Mouse (Mus musculus): ENCODE data around the gene Dbnl. TPM values are rescaled to one million over a fixed set of nuclear protein-coding genes. Genes with fewer than 3 reads are reported as not detected.

The Dbnl gene
- polyA plus RNA-seq, 1 experiment: 71.0 TPM

GRCm38 (mm10) chr11:5761820-5762632 is 26.3 kb upstream of the Dbnl start, which contains the start of gene Urgcp:
TSS of gene Urgcp (minus strand) at chr11:5762376.
- H3K79me2 ChIP-seq (ENCODE audit: control insufficient read depth, insufficient read depth): peaks cover 17% of the 10 kb centered on the region
- no peaks in the 10 kb centered on the region for H3K27me3 ChIP-seq (ENCODE audit: control insufficient read depth, insufficient read depth, insufficient read length)
- peak within 1 kb of the TSS; percentile 75 for H3K4me3 ChIP-seq
- peak within 1 kb of the TSS; percentile 89 for H3K4me2 ChIP-seq (ENCODE audit: low read depth)
- TF ChIP-seq MYOD1 (IDR thresholded peaks at IDR 0.05; ENCODE audit: control insufficient read depth in 1 of 3, insufficient read length in 2 of 3, low read depth in 2 of 3): no peak
- TF ChIP-seq E2F4 (IDR thresholded peaks at IDR 0.05; ENCODE audit: insufficient read depth): no peak
- TF ChIP-seq TCF12 (IDR thresholded peaks at IDR 0.05; ENCODE audit: insufficient read depth, poor library complexity, severe bottlenecking): no peak
- peak; percentile 91 for TF ChIP-seq POLR2AphosphoS2 (IDR thresholded peaks at IDR 0.05; ENCODE audit: insufficient read length, low read depth)
- no peak for TF ChIP-seq CEBPB (IDR thresholded peaks at IDR 0.05; ENCODE audit: insufficient read depth, poor library complexity, severe bottlenecking)
- TF ChIP-seq USF1 (IDR thresholded peaks at IDR 0.05; ENCODE audit: low read depth): peak; percentile 91
- peak; percentile 14 for TF ChIP-seq REST (IDR thresholded peaks at IDR 0.05; ENCODE audit: insufficient read depth, insufficient read length)
- peak in 2 of 3 experiments; percentile 11 to 47 for TF ChIP-seq MYOG (IDR thresholded peaks at IDR 0.05; ENCODE audit: control insufficient read depth in 1 of 3, insufficient read depth in 1 of 3, insufficient read length in 2 of 3, low read depth in 2 of 3)
- TF ChIP-seq SRF (IDR thresholded peaks at IDR 0.05; ENCODE audit: control insufficient read depth, insufficient read length, low read depth): no peak
- TF ChIP-seq POLR2A (IDR thresholded peaks at IDR 0.05; ENCODE audit: insufficient read length, low read depth): peak; percentile 86
- TF ChIP-seq TCF3 (IDR thresholded peaks at IDR 0.05; ENCODE audit: insufficient read length, low read depth): no peak
- TF ChIP-seq MAX (IDR thresholded peaks at IDR 0.05; ENCODE audit: low read depth): no peak
- no peaks in the 10 kb centered on the region for H3K36me3 ChIP-seq (ENCODE audit: control insufficient read depth, insufficient read depth)
- peak within 1 kb of the TSS; percentile 71 for H3ac ChIP-seq (ENCODE audit: control insufficient read depth, insufficient read length)

GRCm38 (mm10) chr11:5762633-5762982 is 25.7 kb upstream of the Dbnl start:
- Histone ChIP-seq H3ac (ENCODE audit: control insufficient read depth, insufficient read length) (peak overlapping the region; percentile 71), H3K4me3 (peak overlapping the region; percentile 75), H3K79me2 (ENCODE audit: control insufficient read depth, insufficient read depth) (peaks cover 17% of the 10 kb centered on the region), H3K4me2 (ENCODE audit: low read depth) (peak overlapping the region; percentile 89), H3K27me3 (ENCODE audit: control insufficient read depth, insufficient read depth, insufficient read length) (no peaks in the 10 kb centered on the region), H3K36me3 (ENCODE audit: control insufficient read depth, insufficient read depth) (no peaks in the 10 kb centered on the region)
- TF ChIP-seq POLR2AphosphoS2 (IDR thresholded peaks at IDR 0.05; ENCODE audit: insufficient read length, low read depth) (no peak), MYOG (IDR thresholded peaks at IDR 0.05; ENCODE audit: control insufficient read depth in 1 of 3, insufficient read depth in 1 of 3, insufficient read length in 2 of 3, low read depth in 2 of 3) (no peak), TCF12 (IDR thresholded peaks at IDR 0.05; ENCODE audit: insufficient read depth, poor library complexity, severe bottlenecking) (no peak), SRF (IDR thresholded peaks at IDR 0.05; ENCODE audit: control insufficient read depth, insufficient read length, low read depth) (no peak), USF1 (IDR thresholded peaks at IDR 0.05; ENCODE audit: low read depth) (no peak), E2F4 (IDR thresholded peaks at IDR 0.05; ENCODE audit: insufficient read depth) (no peak), POLR2A (IDR thresholded peaks at IDR 0.05; ENCODE audit: insufficient read length, low read depth) (no peak), TCF3 (IDR thresholded peaks at IDR 0.05; ENCODE audit: insufficient read length, low read depth) (no peak), CEBPB (IDR thresholded peaks at IDR 0.05; ENCODE audit: insufficient read depth, poor library complexity, severe bottlenecking) (no peak), REST (IDR thresholded peaks at IDR 0.05; ENCODE audit: insufficient read depth, insufficient read length) (no peak), MAX (IDR thresholded peaks at IDR 0.05; ENCODE audit: low read depth) (no peak), MYOD1 (IDR thresholded peaks at IDR 0.05; ENCODE audit: control insufficient read depth in 1 of 3, insufficient read length in 2 of 3, low read depth in 2 of 3) (no peak)

- no peak overlapping the region for H3K4me2 ChIP-seq (ENCODE audit: low read depth)
- no peak overlapping the region for H3ac ChIP-seq (ENCODE audit: control insufficient read depth, insufficient read length)
- peaks cover 10% of the 10 kb centered on the region for H3K36me3 ChIP-seq (ENCODE audit: control insufficient read depth, insufficient read depth)
- H3K4me3 ChIP-seq: no peak overlapping the region
- H3K27me3 ChIP-seq (ENCODE audit: control insufficient read depth, insufficient read depth, insufficient read length): no peaks in the 10 kb centered on the region
- H3K79me2 ChIP-seq (ENCODE audit: control insufficient read depth, insufficient read depth): peaks cover 15% of the 10 kb centered on the region
- no peak for TF ChIP-seq POLR2AphosphoS2 (IDR thresholded peaks at IDR 0.05; ENCODE audit: insufficient read length, low read depth)
- no peak for TF ChIP-seq REST (IDR thresholded peaks at IDR 0.05; ENCODE audit: insufficient read depth, insufficient read length)
- TF ChIP-seq CEBPB (IDR thresholded peaks at IDR 0.05; ENCODE audit: insufficient read depth, poor library complexity, severe bottlenecking): no peak
- no peak for TF ChIP-seq SRF (IDR thresholded peaks at IDR 0.05; ENCODE audit: control insufficient read depth, insufficient read length, low read depth)
- no peak for TF ChIP-seq TCF12 (IDR thresholded peaks at IDR 0.05; ENCODE audit: insufficient read depth, poor library complexity, severe bottlenecking)
- TF ChIP-seq E2F4 (IDR thresholded peaks at IDR 0.05; ENCODE audit: insufficient read depth): no peak
These were observed 22.3 kb upstream of the Dbnl start for GRCm38 (mm10) chr11:5766019-5766418.

- H3K79me2 ChIP-seq (ENCODE audit: control insufficient read depth, insufficient read depth): no peaks in the 10 kb centered on the region
- H3K36me3 ChIP-seq (ENCODE audit: control insufficient read depth, insufficient read depth): no peaks in the 10 kb centered on the region
- H3K27me3 ChIP-seq (ENCODE audit: control insufficient read depth, insufficient read depth, insufficient read length): no peaks in the 10 kb centered on the region
- no peak overlapping the region for H3K4me3 ChIP-seq
- no peak overlapping the region for H3ac ChIP-seq (ENCODE audit: control insufficient read depth, insufficient read length)
- TF ChIP-seq POLR2AphosphoS2 (IDR thresholded peaks at IDR 0.05; ENCODE audit: insufficient read length, low read depth) (no peak), E2F4 (IDR thresholded peaks at IDR 0.05; ENCODE audit: insufficient read depth) (no peak), TCF3 (IDR thresholded peaks at IDR 0.05; ENCODE audit: insufficient read length, low read depth) (no peak), MYOD1 (IDR thresholded peaks at IDR 0.05; ENCODE audit: control insufficient read depth in 1 of 3, insufficient read length in 2 of 3, low read depth in 2 of 3) (no peak), MAX (IDR thresholded peaks at IDR 0.05; ENCODE audit: low read depth) (no peak), MYOG (IDR thresholded peaks at IDR 0.05; ENCODE audit: control insufficient read depth in 1 of 3, insufficient read depth in 1 of 3, insufficient read length in 2 of 3, low read depth in 2 of 3) (no peak), REST (IDR thresholded peaks at IDR 0.05; ENCODE audit: insufficient read depth, insufficient read length) (no peak), USF1 (IDR thresholded peaks at IDR 0.05; ENCODE audit: low read depth) (no peak), CEBPB (IDR thresholded peaks at IDR 0.05; ENCODE audit: insufficient read depth, poor library complexity, severe bottlenecking) (no peak), POLR2A (IDR thresholded peaks at IDR 0.05; ENCODE audit: insufficient read length, low read depth) (no peak), TCF12 (IDR thresholded peaks at IDR 0.05; ENCODE audit: insufficient read depth, poor library complexity, severe bottlenecking) (no peak)
- no peak overlapping the region for H3K4me2 ChIP-seq (ENCODE audit: low read depth)
These were observed 9.8 kb upstream of the Dbnl start for GRCm38 (mm10) chr11:5778481-5778880.

All from myocyte (in vitro differentiated cells).